Mouse (Mus musculus): ENCODE data around the gene Lamtor5. TPM values are rescaled to one million over a fixed set of nuclear protein-coding genes. Genes with fewer than 3 reads are reported as not detected.

Lamtor5 gene
- total RNA-seq (2014; fragmentation: Nextera tagmentation) = 125 and 167 TPM in 2 replicates
- 57.3 and 64.8 TPM in 2 replicates for total RNA-seq (2017)

DNA sequence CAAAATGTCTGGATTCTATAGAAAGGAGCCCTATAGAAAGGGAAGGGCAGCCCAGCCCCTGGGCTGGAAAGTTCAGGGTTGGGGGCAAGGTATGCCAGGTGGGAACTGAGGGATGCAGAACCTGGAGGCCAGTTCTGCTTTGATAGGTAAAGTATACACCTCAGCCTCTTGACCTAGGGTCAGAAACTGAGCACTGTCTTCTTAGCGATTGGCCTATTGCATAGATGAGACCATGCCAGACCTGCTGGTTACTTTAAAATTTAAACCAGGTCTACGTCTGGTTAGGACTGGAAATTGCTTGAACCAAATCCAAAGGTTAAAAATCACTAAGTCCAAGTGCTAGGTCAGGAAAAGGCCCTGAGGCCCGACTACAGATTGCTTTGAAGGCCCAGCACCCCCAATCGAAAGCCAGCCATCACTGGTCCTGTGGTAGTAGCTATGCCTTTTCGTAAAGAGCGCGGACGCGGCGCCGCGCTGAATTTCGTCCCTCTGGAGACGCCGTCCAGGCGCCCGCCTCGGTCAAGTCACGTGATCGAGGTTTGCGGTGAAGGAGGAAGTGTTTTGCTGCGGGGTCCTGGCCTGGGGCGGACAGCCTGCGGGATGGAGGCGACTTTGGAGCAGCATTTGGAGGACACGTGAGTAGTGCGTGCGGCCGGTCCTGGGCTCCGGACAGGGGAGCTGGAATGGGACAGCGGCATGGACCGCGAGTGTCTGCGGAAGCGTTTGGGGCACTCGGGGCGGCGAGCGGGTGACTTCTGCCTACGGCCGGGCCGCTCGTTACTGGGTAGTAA lies at the start of gene Lamtor5:
TSS of gene Lamtor5 (plus strand) at position 380 of the 791 bp plus-strand sequence.
- peak; percentile 93 for ATAC-seq (replicated peaks; ENCODE audit: poor library complexity, severe bottlenecking)

DNA sequence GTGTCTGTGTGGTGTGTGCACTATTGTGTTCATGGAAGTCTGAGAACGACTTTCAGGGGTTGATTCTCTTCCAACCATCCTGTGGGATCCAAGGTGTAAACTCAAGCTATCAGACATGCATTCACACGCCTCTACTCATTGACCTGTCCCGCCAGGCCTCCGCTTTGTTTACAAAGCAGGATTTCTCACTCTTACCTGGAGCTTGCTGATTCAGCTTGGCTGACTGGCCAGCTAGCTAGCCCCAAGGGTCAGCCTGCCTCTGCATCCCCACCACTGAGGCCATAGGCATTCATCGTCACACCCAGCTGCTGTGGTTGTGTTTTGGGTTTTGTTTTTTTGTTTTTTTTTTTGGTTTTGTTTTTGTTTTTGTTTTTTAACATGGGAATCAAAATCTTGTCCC lies 49.4 kb upstream of the Lamtor5 start:
- ATAC-seq (replicated peaks; ENCODE audit: poor library complexity, severe bottlenecking) = no peak

DNA sequence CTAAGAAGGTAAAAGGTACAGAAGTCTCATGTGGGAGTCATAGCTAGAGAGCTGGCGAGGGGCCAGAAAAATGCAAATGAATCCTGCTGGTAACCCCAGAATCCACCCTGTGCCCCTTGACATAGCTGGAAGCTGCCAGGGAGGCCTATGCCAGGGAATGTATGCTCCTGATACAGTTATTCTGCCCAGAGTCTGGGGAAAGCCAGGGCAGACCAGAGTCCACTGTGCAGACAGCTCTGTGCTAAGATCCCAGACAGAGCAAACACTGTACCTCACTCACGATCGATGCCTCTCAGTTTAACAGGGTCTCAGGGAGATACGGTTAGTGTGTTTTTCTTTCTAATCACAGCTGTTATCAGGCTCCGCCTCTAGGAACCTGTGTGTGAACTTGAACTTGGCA lies 48.8 kb upstream of the Lamtor5 start:
- ATAC-seq (replicated peaks; ENCODE audit: poor library complexity, severe bottlenecking) = no peak

DNA sequence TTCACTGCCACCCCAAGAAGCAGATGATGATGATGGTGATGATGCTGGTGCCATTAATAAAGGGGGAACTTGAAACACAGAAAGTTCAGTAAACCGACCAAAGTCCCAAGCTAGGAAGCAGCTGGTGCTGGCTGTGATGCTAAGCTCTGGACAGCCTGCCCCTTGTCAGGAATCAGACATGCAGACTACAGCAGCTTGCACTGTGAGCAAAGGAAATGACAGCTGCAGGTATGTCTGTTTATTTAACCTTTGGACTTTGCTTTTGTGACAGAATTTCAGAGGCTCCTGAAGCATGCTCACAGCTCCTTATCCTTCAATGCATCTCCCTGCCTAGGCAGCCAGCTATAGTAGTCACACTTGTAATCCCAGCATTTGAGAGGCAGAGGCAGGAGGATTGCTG lies 48.1 kb upstream of the Lamtor5 start, which contains the start of gene A630076J17Rik:
TSS of gene A630076J17Rik (plus strand) at position 88 of the 400 bp plus-strand sequence.
- ATAC-seq (replicated peaks; ENCODE audit: poor library complexity, severe bottlenecking) = no peak

DNA sequence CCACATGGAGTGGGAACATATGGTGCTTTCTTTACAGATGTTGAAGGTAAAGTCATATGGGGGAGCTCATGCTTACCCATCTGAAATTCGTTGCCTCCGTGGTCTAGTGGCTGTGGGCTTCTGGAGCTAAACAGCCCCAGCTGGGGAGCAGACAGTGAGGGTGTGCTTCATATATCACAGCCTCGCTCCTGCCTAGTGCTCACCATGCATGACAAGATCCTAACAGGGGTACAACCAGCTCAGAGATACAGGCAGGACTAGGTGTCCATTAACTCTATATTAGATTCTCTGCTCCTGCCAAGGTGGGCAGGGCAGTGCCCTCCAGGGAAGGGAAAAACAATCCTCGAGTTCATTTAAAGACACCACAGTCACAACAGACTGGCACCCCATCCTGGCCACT lies 47.5 kb upstream of the Lamtor5 start:
- ATAC-seq (replicated peaks; ENCODE audit: poor library complexity, severe bottlenecking) = no peak

DNA sequence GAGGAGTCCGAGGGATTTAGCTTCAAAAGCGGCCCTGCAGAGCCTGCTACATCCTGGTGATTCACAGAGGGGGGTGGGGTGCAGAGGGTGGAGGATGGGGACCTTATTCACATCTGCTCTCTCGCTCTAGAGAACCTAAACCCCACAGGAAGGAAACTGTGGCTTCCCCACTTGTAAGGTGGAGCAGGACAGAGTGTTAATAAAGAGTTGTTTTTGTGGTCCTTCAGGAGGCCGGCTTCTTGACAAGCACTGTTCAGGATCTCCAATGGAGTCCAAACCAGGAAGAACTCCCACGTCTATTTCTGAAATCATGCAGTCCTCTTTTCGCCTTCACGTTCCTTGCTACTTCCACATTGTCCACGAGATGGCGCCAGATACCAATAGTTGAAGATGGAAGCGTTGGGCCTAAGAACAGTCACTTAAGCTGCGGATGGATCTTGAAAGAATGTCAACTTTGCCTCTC lies 45.3 kb upstream of the Lamtor5 start:
- peak; percentile 87 for ATAC-seq (replicated peaks; ENCODE audit: poor library complexity, severe bottlenecking)

DNA sequence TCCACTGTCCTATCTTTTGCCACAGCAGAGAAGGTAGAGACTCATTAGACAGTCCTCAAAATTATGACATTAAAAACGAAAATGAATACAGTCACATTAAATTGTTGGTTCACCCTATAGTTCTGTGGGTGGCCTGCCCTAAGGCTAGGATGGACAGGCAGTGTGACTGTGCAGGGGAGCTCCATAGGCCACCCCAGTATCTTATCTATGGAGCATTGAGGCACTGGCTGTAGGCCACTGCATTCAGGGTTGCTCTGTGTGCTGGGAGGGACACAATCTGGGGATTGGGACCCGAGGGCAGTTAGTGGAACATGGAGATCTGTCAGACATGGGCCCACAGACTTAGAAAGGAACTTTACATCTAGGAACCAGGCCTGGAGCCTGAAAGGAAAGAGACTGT lies 44.7 kb upstream of the Lamtor5 start:
- no peak for ATAC-seq (replicated peaks; ENCODE audit: poor library complexity, severe bottlenecking)

DNA sequence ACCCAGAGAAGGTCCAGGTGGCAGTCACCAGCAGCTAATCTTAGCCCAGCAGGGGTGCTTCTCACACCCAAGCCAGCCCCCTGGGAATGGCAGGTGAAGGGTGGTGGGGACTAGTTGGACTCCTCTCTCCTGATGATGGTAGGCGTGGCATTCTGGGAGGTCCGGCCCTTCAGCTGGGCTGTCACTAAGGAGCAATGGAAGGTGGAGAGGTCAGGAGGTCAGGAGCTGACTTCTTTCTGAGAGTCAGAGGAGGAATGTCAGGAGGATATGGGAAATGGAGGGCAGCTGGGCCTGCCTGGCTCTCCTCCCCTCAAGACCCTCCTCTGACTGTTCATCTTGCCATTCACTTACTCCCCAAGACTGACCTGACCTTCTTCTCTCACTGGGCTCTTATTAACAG lies 40.6 kb upstream of the Lamtor5 start:
- no peak for ATAC-seq (replicated peaks; ENCODE audit: poor library complexity, severe bottlenecking)

DNA sequence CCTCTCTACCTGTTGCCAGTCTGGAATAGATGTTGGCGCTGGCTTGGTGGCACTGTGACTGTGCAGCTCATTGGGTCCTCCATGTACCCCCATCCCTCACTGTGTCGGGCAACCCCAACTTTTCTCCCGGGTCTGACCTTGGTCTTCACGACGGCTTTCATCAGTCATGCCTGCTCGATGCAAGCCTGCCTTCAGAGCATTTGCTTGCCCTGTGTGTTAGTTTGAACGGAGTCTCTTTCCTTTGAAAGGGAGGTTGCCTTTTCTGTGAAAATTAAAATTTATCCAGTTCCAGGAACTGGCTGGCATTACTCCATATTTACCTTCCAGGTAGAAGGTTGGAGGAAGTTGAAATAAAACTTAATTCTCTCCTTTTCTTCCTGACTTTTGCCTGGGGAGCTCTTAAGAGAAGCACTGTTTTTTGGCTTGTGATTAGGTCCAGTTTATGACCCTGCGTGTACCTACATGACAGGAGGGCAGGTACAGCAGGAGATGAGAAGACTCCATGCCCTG lies 40.1 kb upstream of the Lamtor5 start:
- no peak for ATAC-seq (replicated peaks; ENCODE audit: poor library complexity, severe bottlenecking)

DNA sequence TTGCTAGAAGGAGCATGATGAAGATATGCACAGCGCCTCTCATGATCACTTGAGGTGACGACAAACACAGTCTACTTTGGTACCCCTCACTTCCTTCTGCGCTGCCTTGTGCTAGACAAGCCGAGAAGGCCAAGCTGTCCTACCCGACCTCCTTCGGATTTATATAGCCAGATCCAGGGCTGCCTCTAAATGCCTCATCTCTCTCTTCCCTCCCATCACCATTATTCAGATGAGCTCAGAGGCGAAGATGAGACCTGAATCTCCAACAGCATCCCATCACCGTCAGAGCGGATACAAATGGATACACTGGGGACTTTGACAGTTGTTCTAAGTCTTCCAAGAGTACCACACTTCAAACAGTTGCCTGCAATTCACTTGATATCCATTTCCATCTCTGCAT lies 39.1 kb upstream of the Lamtor5 start, which contains the start of gene Prok1:
TSS of gene Prok1 (minus strand) at position 101 of the 400 bp plus-strand sequence.
- no peak for ATAC-seq (replicated peaks; ENCODE audit: poor library complexity, severe bottlenecking)

DNA sequence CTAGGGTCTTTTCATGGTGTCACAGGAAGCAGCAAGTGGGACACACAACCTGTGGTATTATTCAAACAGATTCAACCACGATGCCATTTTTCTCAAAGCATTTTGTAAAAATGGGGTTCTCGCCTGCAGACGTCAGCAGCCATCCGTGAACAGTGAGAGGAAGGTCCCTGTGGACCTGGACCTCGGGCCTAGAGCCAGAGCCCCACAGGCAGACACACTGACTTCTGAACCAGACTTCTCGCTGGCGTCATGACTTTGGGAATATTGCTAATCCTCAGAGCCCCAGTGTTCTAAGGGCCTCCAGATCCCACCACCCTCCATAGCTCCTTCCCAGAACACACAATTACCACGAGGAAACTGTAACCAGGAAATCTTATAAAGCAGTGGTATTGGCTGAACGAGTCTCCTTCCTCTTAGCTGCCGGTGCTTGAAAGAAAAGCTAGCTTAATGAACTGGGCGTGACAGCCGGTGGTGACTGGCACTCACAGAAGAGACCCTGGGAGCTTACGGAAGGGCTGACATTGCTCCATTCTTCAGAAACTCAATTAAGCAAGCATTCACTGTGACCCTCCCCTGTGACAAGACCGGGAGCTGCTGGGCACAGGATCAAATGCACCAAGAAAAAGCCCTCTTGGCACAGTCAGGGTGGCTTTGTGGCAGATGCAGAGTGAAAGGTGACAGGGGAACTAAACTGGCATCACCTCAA lies 37.1 kb upstream of the Lamtor5 start:
- ATAC-seq (replicated peaks; ENCODE audit: poor library complexity, severe bottlenecking) = peak; percentile 59

DNA sequence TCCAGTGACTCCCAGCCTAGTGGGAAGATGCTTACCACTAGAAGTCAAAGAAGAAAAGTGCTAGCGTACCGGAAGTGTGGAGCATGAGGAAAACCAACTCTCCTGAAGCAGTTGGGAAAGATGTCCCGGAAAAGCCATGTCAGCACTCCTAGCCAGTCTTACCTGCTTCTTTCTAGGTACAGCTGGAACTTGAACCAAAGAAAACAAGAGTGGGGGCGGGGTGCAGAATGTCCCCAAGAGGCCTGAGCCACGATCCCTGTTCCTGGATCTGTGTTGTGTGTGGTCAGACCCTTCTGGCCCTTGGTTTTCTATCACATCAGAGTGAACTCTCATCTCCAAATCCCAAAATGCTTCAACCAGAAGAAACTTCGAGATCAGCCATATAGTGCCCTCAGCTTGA lies 31.8 kb upstream of the Lamtor5 start:
- ATAC-seq (replicated peaks; ENCODE audit: poor library complexity, severe bottlenecking) = no peak

DNA sequence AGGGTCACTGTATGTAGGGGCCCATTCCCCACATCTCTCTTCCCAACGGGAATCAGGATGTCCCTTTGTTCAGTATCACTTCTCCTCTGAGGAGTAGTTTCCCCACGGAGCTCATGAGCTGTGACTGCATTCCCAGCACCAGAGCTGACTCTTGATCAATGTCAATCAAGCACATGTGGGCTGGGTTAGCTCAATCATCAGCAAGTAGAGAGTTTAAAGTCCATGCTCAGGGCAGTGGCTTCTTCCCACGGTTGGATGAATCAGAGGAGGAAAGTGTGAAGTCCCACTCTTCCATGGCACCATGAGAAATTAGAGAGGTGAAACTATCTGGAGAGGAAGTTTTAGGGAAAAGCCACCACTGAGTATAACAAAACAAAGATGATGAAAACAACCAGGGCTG lies 29.6 kb upstream of the Lamtor5 start:
- no peak for ATAC-seq (replicated peaks; ENCODE audit: poor library complexity, severe bottlenecking)

DNA sequence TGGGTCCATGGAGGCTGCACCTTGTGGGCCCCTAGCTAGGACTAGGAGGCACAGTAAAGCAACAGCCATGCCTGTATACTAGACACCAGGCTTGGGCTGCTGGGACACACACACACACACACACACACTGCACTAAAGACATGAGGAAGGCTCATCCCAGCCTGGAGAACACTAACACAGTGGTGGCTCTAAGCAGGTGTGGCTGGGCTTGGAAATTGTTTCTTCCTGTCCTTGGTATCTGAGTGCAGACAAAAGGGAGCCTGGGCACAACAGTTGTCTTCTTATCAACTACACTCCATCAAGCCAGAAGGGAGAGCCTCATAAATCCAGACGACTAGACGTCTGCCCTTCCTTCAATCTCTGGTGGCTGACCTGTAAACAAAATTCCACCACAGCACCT lies 28.3 kb upstream of the Lamtor5 start:
- ATAC-seq (replicated peaks; ENCODE audit: poor library complexity, severe bottlenecking) = no peak

DNA sequence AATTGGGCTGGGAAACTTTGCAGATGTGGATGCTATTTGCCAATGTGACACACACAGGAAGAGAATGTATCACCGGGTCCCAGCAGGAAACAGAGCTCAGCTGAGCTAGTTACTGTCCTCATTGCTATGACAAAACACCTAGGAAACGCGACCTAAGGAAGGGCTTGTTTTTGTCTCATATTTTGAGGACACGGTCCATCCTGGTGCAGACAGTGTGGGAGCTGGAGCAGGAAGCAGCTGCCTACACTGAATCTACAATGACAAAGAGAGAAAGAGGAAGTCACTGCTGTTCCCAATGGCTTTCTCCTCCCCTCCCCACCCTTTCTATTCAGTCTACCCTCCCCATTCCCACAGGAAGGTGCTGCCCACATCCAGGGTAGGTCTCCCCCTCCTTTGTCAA lies 26.6 kb upstream of the Lamtor5 start:
- ATAC-seq (replicated peaks; ENCODE audit: poor library complexity, severe bottlenecking) = peak; percentile 88

DNA sequence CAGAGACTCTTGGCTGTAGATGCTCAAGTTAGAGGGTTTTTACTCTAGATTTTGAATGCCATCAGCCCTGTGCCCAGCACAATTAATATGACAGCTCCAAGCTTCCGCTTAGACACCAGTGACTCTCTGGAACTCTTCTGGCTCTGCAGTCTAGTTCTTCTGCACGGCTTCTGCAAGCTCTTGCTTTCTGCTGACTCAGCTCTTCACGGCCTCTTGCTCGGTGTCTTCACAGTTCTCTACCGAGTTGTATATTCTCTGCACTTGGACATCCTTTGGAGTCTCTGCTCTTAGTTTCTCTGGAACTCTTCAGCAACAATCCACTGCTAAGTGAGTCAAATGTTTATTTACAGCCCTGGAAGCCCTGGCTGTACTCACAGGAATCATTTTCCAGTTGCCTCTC lies 24.7 kb upstream of the Lamtor5 start:
- no peak for ATAC-seq (replicated peaks; ENCODE audit: poor library complexity, severe bottlenecking)

DNA sequence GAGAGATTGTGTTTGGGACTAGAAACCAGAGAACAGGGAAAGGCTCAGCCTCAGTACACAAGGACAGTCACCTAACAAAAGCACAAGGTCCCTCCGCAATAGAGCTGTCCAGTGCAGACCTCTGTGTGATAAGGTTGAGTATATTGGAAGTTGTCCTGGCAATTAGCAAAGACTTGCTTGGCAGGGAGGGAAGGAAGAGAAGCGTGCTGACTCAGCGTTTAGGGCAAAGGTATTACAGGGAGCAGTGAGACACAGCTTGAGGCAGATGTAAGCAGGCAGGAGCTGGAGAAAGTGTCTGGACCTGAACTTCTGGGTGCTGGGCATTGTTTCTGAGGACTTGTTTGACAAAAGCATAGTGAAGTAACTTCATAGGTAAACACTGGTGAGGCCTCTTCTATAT lies 22.7 kb upstream of the Lamtor5 start:
- no peak for ATAC-seq (replicated peaks; ENCODE audit: poor library complexity, severe bottlenecking)

DNA sequence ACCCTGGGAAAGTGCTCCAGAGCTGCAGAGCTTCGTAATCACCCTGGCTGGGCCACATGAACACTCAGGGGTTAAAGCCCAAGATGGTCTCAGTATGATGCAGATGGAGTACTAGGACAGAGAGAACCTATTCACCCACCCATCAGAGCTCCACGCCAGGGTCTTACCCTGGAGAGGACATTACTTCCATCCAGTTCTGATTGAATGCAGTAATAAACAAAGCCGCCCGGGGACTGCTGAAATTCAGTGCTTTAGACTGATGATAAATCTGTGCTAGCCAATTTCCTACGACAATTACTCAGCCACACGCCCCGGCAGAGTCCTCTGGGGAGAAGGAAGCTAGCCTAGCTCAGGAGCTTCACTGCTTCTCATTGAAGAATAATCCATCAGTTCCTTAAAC lies 21.9 kb upstream of the Lamtor5 start:
- no peak for ATAC-seq (replicated peaks; ENCODE audit: poor library complexity, severe bottlenecking)

DNA sequence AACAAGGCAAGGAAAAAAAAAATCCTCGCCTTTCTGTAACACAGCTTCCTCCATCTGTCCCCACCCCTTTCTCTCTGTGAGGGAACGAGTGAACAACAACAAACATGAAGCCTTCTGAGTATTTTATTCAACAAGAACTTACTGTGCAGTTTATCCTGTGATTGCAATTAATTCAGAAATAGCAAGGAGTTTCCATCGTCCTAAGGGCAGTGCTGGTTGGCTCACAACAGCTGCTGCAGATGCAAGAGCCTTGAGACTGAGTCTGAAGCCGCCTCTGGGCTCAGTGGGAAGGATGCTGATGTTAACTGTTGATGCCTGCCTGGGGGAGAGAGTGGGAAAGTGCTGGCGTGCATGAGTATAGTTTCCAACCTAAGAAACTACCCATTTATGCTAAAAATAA lies 20.7 kb upstream of the Lamtor5 start:
- no peak for ATAC-seq (replicated peaks; ENCODE audit: poor library complexity, severe bottlenecking)

DNA sequence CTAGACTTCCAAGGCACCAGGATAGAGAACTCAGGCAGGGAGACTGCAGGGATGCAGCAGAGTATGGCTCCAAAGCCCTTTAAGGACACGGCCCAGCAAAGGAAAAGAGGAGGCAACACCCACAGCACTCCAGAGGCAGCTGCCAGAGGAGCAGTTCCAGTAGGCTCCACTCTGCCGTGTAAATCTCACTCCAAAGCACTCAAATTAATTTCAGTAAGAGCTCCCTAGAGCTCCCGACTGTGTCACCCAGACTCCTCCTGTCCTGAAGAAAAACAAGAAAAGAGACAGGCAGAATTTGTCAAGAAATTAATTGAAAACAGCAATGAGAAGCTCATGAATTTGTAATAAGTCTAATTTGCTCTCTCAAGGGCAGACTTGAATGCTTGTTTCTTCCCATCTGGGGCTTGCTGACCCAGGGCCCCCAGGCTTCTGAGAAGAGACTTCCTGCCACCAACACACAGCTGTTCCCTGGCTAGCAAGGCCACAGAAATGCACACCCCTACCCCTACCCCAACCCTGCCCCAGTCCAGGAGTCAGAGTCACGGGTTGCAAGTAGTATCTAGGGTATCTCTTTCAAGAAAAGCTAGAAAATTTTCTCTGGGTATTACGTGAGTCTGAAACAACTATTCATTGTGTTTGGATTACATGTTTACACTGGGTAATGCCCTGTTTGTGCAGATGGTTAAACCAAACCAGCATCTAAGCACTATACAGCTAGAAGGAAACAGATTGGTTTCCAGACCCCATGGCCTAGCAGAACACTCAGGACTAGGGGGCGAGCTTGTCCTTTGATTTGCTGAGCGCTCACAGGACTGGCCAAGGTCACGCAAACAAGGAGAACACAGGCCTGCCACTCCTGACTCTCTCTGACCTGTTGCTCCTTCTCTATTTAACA lies 17.5 kb upstream of the Lamtor5 start:
- no peak for ATAC-seq (replicated peaks; ENCODE audit: poor library complexity, severe bottlenecking)

DNA sequence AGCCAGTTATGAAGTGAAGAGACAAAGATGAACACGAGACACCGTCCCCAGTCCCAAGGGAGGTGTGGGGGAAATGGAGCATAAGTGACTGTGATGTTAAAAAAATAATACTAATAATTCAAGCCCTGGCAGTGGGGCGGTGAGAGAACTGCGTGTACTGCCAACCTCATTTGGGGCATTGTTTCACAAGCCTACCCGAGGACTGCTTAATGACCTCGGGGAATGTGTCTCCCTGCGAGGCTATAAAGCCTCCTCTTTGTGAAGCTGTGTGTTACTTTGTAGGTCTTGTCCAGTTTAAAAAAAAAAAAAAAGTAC lies 16.9 kb upstream of the Lamtor5 start:
- no peak for ATAC-seq (replicated peaks; ENCODE audit: poor library complexity, severe bottlenecking)
